Mouse (Mus musculus) frontal cortex, postnatal 14 days (tissue): ENCODE measurements around the gene Tnrc6b.
A peak's percentile ranks its signal among the peaks of the same experiment; 100 is the strongest.
"Not testable (repeated sequence)": the region's sequence is repeated elsewhere in the genome, so short reads cannot be mapped to it uniquely, and the experiment has no call there.

ENCODE experiments used
- DNase-seq, 2 experiments: peaks; one replicate each; pipeline ENCODE4 v3.0.0; 2022; ENCODE audit warnings: low spot score in 2 of 2

Tnrc6b gene

DNA sequence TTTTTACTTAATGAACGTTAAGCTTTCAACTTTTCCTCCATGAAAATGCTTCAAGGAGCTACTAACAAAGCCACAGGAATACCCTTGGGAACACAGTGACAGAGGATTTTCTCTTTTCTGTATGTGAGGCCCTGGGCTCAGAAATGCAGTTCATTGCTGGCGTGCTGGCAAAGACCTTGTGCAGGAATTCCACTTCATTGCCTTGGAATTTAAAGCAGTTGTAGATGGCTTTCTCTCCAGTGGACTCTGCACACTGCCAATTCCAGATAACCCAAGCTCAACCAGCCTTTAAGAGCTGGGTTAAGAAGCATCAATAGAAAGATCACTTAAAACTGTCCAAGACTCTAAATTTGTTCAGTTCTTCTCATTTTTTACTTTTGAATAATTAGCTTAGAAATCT, 204.7 kb downstream of the Tnrc6b start:
- DNase-seq = no peak

GRCm38 (mm10) chr15:80916621-80917020, 205.5 kb downstream of the Tnrc6b start:
- DNase-seq = no peak

DNA sequence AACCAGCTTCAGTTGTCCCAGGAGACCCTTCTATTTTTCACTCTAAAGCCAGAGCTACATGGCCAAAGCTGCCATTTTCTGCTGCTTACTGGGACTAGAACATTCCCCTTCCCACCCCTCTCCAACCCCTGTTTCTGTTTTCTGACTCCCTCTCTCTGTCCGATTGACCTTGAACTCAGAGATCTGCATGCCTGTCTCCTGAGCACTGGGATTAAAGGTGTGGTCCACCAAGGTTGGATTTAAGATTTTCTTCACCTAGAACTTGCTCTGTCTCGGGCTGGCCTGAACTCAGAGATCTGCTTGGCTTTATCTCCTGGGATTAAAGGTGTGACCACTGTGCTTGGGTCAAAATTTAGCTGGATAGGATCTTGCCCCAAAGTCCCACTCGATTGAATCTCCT, 209.2 kb downstream of the Tnrc6b start:
- DNase-seq = no peak

- no peak for DNase-seq
Observed at GRCm38 (mm10) chr15:80921781-80922180, 210.7 kb downstream of the Tnrc6b start.

- DNase-seq = no peak
Observed at GRCm38 (mm10) chr15:80924211-80924610, 213.1 kb downstream of the Tnrc6b start.

GRCm38 (mm10) chr15:80928811-80929355, 217.8 kb downstream of the Tnrc6b start:
- no peak for DNase-seq

- DNase-seq = no peak
Observed at GRCm38 (mm10) chr15:80930048-80930571, 219.0 kb downstream of the Tnrc6b start.

- DNase-seq = not testable (repeated sequence)
Observed at GRCm38 (mm10) chr15:80930676-80931320, 219.7 kb downstream of the Tnrc6b start.

GRCm38 (mm10) chr15:80931345-80931960, 220.3 kb downstream of the Tnrc6b start:
- DNase-seq = no peak

- no peak for DNase-seq
Observed at GRCm38 (mm10) chr15:80934841-80935240, 223.7 kb downstream of the Tnrc6b start.

- no peak for DNase-seq
Observed at GRCm38 (mm10) chr15:80936686-80937085, 225.6 kb downstream of the Tnrc6b start.

- no peak for DNase-seq
Observed at GRCm38 (mm10) chr15:80938615-80939014, 227.5 kb downstream of the Tnrc6b start.

DNA sequence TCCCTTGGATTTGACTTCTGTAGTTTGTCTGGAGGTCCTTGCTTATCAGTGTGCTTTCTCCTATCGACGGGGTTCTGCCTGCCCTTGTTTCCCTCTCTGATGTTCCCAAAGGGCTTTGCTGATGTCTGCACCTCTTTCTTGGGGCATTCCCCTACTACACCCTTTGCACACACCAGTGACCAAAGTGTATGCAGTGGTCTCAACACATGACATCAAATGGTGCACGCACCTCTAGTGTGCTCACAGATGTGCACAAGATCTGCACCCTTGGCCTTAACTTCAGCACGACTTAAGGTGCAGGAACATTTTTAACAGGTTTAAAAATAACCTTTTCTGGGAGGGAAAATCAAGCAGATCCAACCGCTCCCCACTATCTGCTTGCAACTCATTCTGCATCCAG, 228.3 kb downstream of the Tnrc6b start:
- no peak for DNase-seq

DNA sequence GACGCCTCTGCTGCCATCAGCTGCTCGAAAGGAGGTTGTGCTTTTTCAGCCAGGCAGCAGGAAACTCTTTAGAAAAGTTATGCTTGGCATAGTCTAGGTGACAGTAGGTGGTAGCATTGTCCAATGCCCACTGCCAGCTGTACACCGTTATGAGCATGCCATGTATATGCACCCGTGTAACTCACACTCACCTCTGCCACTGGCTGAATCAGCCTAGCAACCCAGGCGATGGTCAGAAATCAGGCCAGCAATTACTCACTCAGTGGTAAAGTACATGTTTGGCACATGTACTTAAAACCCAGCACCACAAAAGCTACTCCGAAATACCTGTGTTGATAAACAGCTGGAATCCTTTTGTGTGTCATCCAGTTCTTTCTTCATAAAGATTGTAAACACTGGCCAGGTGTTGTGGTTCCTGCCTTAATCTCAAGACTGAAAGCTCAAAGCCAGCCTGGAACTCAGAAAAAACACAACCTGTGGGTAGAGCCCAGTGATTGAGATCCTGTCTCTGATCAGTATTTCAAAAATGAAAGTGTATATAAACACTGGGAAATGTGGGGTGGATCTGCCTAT, 230.4 kb downstream of the Tnrc6b start:
- DNase-seq = no peak

DNA sequence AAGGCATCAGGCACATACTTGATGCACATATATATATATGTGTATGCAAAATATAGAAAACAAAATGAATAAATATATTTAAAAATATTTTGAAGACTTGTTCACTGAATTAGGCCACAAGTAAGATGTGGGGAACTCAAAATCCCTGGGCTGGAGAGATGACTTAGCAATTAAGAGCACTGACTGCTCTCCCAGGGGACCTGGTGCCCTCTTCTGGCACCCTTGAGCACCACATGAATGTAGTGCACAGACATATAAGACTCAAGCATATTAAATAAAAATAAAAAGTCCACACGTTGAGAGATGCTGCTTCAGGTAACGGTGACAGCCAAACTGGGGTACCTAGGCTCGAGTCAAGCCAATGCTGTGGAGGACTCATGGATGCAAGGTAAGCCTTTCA, 234.7 kb downstream of the Tnrc6b start:
- no peak for DNase-seq

GRCm38 (mm10) chr15:80948145-80949135, 237.3 kb downstream of the Tnrc6b start, which contains the start of gene Adsl:
Gene Adsl (plus strand): TSS chr15:80948490.
- peak; percentile 69 to 80 for DNase-seq

DNA sequence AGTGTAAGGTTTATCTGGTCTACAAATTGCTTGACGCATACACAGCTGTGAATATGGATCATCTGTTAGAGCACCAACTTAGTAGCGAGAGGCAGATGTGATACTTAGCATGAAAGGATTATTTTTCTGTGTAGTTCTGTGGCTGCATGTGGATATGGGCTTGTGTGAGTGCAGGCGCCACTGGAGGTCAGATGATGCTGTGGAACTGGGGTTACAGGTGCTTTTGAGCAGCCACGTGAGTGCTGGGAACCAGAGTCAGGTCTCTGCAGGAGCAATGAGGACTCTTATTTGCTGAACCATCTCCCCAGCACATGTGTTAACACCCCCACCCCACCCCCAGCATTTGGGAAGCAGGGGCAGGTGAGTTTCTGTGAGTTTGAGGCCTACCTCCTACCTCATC, 238.3 kb downstream of the Tnrc6b start:
- DNase-seq = no peak

DNA sequence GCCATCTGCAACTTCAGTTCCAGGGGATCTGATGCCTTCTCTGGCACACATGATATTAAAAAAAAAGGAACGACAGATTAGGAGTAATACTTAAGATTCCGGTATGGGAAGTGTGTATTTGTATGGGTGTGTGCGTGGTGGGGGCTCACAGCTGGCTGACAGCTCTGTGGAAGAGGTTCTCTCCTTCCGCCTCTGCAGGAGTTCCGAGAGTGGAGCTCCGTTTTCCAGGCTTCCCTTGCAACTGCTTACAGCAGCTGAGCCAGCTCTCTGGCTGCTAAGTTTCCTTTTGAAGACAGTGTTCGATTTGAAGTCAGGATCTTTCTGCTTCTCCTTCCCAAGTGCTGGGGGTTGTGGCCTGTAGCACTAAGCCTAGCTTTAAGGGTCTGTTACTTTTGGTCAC, 238.9 kb downstream of the Tnrc6b start:
- no peak for DNase-seq

DNA sequence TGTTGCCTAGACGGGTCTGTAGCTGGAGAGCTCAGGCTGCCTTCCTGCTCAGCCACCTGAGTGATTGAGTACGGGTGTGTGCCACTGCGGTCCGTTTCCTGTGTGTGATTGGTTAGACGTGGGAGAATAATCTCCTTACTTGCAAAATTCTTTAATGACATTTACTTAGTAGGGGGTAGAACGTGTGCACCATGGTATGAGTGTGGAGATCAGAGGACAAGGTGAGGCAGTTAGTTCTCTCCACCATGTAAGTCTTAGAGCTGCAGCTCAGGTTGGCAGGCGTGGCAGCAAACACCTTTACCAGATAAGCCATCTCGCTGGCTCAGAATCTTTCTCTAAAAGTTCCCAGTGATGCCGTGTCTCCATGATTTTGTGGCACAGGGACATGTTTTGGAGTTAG, 242.9 kb downstream of the Tnrc6b start:
- DNase-seq = no peak

- no peak for DNase-seq
Observed at GRCm38 (mm10) chr15:80954861-80955260, 243.7 kb downstream of the Tnrc6b start.

- DNase-seq = no peak
Observed at GRCm38 (mm10) chr15:80955836-80956438, 244.8 kb downstream of the Tnrc6b start.
